Mouse (Mus musculus) ES-Bruce4 (cell line): Measurements from ENCODE around the gene Esyt2.

Source experiments
- CTCF ChIP-seq: IDR thresholded peaks from one replicate; pipeline ENCODE4 v1.8.1; 2011; ENCODE audit warnings: low read depth, low read length
- POLR2A ChIP-seq: IDR thresholded peaks from one replicate; pipeline ENCODE4 v1.8.1; 2011; ENCODE audit warnings: low read length; ENCODE audit not compliant: insufficient read depth

DNA sequence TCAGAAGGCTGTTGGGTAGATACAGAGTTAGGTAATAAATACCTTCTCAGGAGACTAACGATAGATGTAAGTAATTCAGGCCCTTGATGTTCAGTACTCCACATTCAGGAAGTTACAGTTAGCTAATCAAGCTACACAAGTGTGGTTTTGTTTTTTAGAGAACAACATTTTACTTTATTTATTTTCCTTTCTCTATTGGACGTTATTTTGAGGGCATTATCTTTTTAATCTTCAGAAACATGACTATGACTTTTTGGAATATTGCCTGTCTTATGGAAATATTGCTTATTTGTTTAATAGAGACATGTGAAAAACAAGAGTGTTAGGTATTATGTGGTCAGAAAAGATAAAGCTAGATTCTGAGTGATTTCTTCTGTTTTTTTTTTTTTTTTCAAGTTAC lies 12.2 kb downstream of the Esyt2 start:
- TF ChIP-seq CTCF: no peak
- no peak for TF ChIP-seq POLR2A
